Mouse (Mus musculus) splenic B cell, adult 2 months (primary cell): ENCODE results near the gene Gm10974.

Source experiments
- DNase-seq: peaks from one replicate; pipeline ENCODE4 v3.0.0-alpha.2; 2011; ENCODE audit warnings: low read depth, low spot score
- H3K27me3 ChIP-seq: 2 replicates; pipeline ENCODE4 v1.6.1; 2012; ENCODE audit warnings: mild to moderate bottlenecking, low read length, moderate library complexity, mixed read lengths; ENCODE audit not compliant: control insufficient read depth, poor library complexity, insufficient read depth, severe bottlenecking
- H3K36me3 ChIP-seq: 2 replicates; pipeline ENCODE4 v1.6.1; 2012; ENCODE audit warnings: mild to moderate bottlenecking, low read length, moderate library complexity, mixed read lengths; ENCODE audit not compliant: control insufficient read depth, poor library complexity, insufficient read depth, severe bottlenecking

Gene Gm10974

GRCm38 (mm10) chr7:66375736-66376135 lies 10.0 kb downstream of the Gm10974 start:
- no peak for DNase-seq
- H3K36me3 ChIP-seq: peaks cover 10% of the 10 kb centered on the region
- no peaks in the 10 kb centered on the region for H3K27me3 ChIP-seq

- no peaks in the 10 kb centered on the region for H3K27me3 ChIP-seq
- DNase-seq: no peak
Observed at GRCm38 (mm10) chr7:66376560-66376959, 10.9 kb downstream of the Gm10974 start.

GRCm38 (mm10) chr7:66384213-66384612 lies 18.5 kb downstream of the Gm10974 start:
- H3K36me3 ChIP-seq: 0 out of 2 replicates have a peak, but pooled peaks cover 5% of the 10 kb centered on the region
- H3K27me3 ChIP-seq: no peaks in the 10 kb centered on the region
- DNase-seq: peak; percentile 82

More at GRCm38 (mm10) chr7:66376560-66376959, 10.9 kb downstream of the Gm10974 start:
- peaks cover 10% of the 10 kb centered on the region for H3K36me3 ChIP-seq

- no peaks in the 10 kb centered on the region for H3K27me3 ChIP-seq
- H3K36me3 ChIP-seq: 0 out of 2 replicates have a peak, but pooled peaks cover 5% of the 10 kb centered on the region
- no peak for DNase-seq
Observed at GRCm38 (mm10) chr7:66384891-66385290, 19.2 kb downstream of the Gm10974 start.

GRCm38 (mm10) chr7:66385826-66386225 lies 20.1 kb downstream of the Gm10974 start:
- no peaks in the 10 kb centered on the region for H3K36me3 ChIP-seq
- peak; percentile 57 for DNase-seq
- no peaks in the 10 kb centered on the region for H3K27me3 ChIP-seq

- DNase-seq: no peak
- no peaks in the 10 kb centered on the region for H3K36me3 ChIP-seq
- H3K27me3 ChIP-seq: no peaks in the 10 kb centered on the region
Observed at GRCm38 (mm10) chr7:66386411-66386810, 20.7 kb downstream of the Gm10974 start.

- Histone ChIP-seq H3K27me3 (no peaks in the 10 kb centered on the region), H3K36me3 (no peaks in the 10 kb centered on the region)
- no peak for DNase-seq
Observed at GRCm38 (mm10) chr7:66387419-66387812, 21.7 kb downstream of the Gm10974 start.

GRCm38 (mm10) chr7:66387813-66388521 lies 22.3 kb downstream of the Gm10974 start, which contains the start of gene Lrrk1:
TSS of gene Lrrk1 (minus strand) at chr7:66388350.
- no peaks in the 10 kb centered on the region for H3K27me3 ChIP-seq
- H3K36me3 ChIP-seq: no peaks in the 10 kb centered on the region
- peak; percentile 78 for DNase-seq

GRCm38 (mm10) chr7:66388621-66389532 lies 23.2 kb downstream of the Gm10974 start:
- DNase-seq: peak; percentile 89
- Histone ChIP-seq H3K27me3 (no peaks in the 10 kb centered on the region), H3K36me3 (no peaks in the 10 kb centered on the region)

GRCm38 (mm10) chr7:66397288-66397687 lies 31.6 kb downstream of the Gm10974 start:
- DNase-seq: no peak
- Histone ChIP-seq H3K27me3 (no peaks in the 10 kb centered on the region), H3K36me3 (no peaks in the 10 kb centered on the region)

GRCm38 (mm10) chr7:66401605-66402004 lies 35.9 kb downstream of the Gm10974 start:
- no peak for DNase-seq
- no peaks in the 10 kb centered on the region for H3K36me3 ChIP-seq

GRCm38 (mm10) chr7:66402876-66403275 lies 37.2 kb downstream of the Gm10974 start:
- no peaks in the 10 kb centered on the region for H3K27me3 ChIP-seq
- no peak for DNase-seq

More at GRCm38 (mm10) chr7:66401605-66402004, 35.9 kb downstream of the Gm10974 start:
- no peaks in the 10 kb centered on the region for H3K27me3 ChIP-seq

GRCm38 (mm10) chr7:66404141-66404540 lies 38.4 kb downstream of the Gm10974 start:
- DNase-seq: no peak
- H3K27me3 ChIP-seq: no peaks in the 10 kb centered on the region
- no peaks in the 10 kb centered on the region for H3K36me3 ChIP-seq

More at GRCm38 (mm10) chr7:66402876-66403275, 37.2 kb downstream of the Gm10974 start:
- no peaks in the 10 kb centered on the region for H3K36me3 ChIP-seq

GRCm38 (mm10) chr7:66404802-66405201 lies 39.1 kb downstream of the Gm10974 start:
- H3K36me3 ChIP-seq: no peaks in the 10 kb centered on the region
- no peak for DNase-seq

GRCm38 (mm10) chr7:66405541-66405940 lies 39.8 kb downstream of the Gm10974 start:
- no peak for DNase-seq
- no peaks in the 10 kb centered on the region for H3K27me3 ChIP-seq
- H3K36me3 ChIP-seq: no peaks in the 10 kb centered on the region

More at GRCm38 (mm10) chr7:66404802-66405201, 39.1 kb downstream of the Gm10974 start:
- no peaks in the 10 kb centered on the region for H3K27me3 ChIP-seq
